Mouse (Mus musculus) myocyte (in vitro differentiated cells): ENCODE results near the gene Gclc.

Experiments
- CEBPB ChIP-seq: IDR thresholded peaks from 2 replicates; pipeline ENCODE4 v1.6.1; 2011; ENCODE audit warnings: mild to moderate bottlenecking, moderate library complexity; ENCODE audit not compliant: poor library complexity, insufficient read depth, severe bottlenecking
- MAX ChIP-seq: IDR thresholded peaks from one replicate; pipeline ENCODE4 v1.6.1; 2011; ENCODE audit warnings: low read depth, mild to moderate bottlenecking, control low read depth
- MYOD1 ChIP-seq, 3 experiments: IDR thresholded peaks; one replicate each; pipeline ENCODE4 v1.6.1; 2011; ENCODE audit warnings: control low read depth in 2 of 3, low read depth in 2 of 3, mild to moderate bottlenecking in 2 of 3, moderate library complexity in 1 of 3; ENCODE audit not compliant: insufficient read length in 2 of 3, control insufficient read depth in 1 of 3
- POLR2A ChIP-seq: IDR thresholded peaks from one replicate; pipeline ENCODE4 v1.6.1; 2011; ENCODE audit warnings: low read depth, mild to moderate bottlenecking, control low read depth, moderate library complexity; ENCODE audit not compliant: insufficient read length
- TCF12 ChIP-seq: IDR thresholded peaks from one replicate; pipeline ENCODE4 v1.6.1; 2011; ENCODE audit warnings: mild to moderate bottlenecking, control low read depth; ENCODE audit not compliant: poor library complexity, insufficient read depth, severe bottlenecking

GRCm38 (mm10) chr9:77754728-77755402 is 530 bp downstream of the Gclc start:
- TF ChIP-seq POLR2A (no peak), CEBPB (no peak), TCF12 (no peak), MAX (no peak), MYOD1 (IDR thresholded peaks at IDR 0.05; ENCODE audit: control insufficient read depth in 1 of 3, insufficient read length in 2 of 3, low read depth in 2 of 3) (no peak)
